Mouse (Mus musculus): ENCODE measurements around the gene Tmem216.

Gene Tmem216

DNA sequence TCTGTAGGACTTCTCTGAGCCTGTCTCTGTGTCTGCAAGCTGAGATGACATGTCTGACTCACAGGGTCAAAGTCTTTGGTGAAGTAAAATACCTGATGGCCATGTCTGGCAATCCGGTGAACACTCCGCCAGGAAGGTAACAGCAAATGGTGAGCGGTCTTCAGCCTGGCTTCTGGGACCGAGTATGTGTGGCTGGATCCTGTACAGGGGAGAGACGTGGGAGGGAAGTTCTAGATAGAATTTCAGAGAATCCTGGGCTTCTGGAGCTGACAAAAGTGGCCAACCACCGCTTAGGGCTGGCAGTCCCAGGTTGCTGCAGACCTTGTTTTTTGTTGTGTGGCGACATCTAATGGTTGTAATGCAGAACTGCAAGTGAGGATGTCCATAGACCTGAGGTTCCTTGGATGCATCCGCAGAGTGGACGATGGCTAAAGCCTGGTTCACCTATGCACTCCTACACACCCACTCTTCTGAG, 69.7 kb downstream of the Tmem216 start:
- DNase-seq (ENCODE audit: low spot score), result peak; percentile 28
